Mouse (Mus musculus) embryonic fibroblast, embryonic 13.5 days (primary cell): ENCODE measurements around the gene Cacna1d.

Experiments used
- CTCF ChIP-seq: IDR thresholded peaks from 2 replicates; pipeline ENCODE4 v1.5.1; 2011; ENCODE audit warnings: mild to moderate bottlenecking, control low read depth, low read length, moderate library complexity, borderline replicate concordance; ENCODE audit not compliant: insufficient read depth
- POLR2A ChIP-seq: IDR thresholded peaks from 2 replicates; pipeline ENCODE4 v1.6.1; 2011; ENCODE audit warnings: low read depth, mild to moderate bottlenecking, control low read depth, low read length, moderate library complexity

DNA sequence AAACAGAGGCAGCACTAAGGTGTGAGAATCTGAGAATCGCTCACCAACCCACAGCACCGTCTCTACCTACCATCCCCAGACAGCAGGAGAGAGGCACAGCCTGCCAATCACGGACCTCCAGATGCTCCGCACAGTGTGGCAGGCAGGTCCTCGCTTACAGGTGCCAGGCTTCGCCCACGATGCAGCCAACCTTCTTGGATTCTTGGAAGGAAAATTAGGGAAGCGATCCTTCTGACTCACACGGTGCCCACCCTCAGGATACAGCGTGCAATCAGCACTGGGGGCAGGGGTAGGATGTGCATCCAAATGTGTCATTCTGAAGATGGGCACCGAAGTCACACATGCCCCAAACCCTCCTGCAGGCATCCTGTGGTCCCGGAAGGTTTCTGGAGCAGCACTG lies 173.0 kb downstream of the Cacna1d start:
- TF ChIP-seq CTCF (no peak), POLR2A (no peak)
